Mouse (Mus musculus) heart, adult 2 months (tissue): ENCODE data around the gene Trim25. TPM values are rescaled to one million over a fixed set of nuclear protein-coding genes. Genes with fewer than 3 reads are reported as not detected.
A peak's percentile ranks its signal among the peaks of the same experiment; 100 is the strongest.

ENCODE experiments used
- DNase-seq, 2 experiments: peaks; one replicate each; pipeline ENCODE4 v3.0.0; 2021
- H3K27ac ChIP-seq: fragments of 200-600 bp; 2 replicates; pipeline ENCODE4 v1.8.1; 2022
- H3K27me3 ChIP-seq: fragments of 200-500 bp; 2 replicates; pipeline ENCODE4 v1.6.1; 2012; ENCODE audit warnings: mild to moderate bottlenecking, low read length, inconsistent platforms, mixed read lengths; ENCODE audit not compliant: control insufficient read depth, insufficient read depth
- H3K36me3 ChIP-seq: fragments of 200-500 bp; 2 replicates; pipeline ENCODE4 v1.6.1; 2012; ENCODE audit warnings: low read length, inconsistent platforms; ENCODE audit not compliant: control insufficient read depth, insufficient read depth
- H3K4me1 ChIP-seq: fragments of 200-500 bp; 2 replicates; pipeline ENCODE4 v1.6.1; 2011; ENCODE audit warnings: low read length; ENCODE audit not compliant: control insufficient read depth, insufficient read depth
- H3K4me3 ChIP-seq: fragments of 200-600 bp; 2 replicates; pipeline ENCODE4 v1.8.1; 2022
- H3K79me2 ChIP-seq: fragments of 200-500 bp; replicated peaks from 2 replicates; pipeline ENCODE4 v1.6.1; 2012; ENCODE audit warnings: mild to moderate bottlenecking, inconsistent platforms, low read length, moderate library complexity, mixed read lengths; ENCODE audit not compliant: control insufficient read depth, insufficient read depth
- H3K9ac ChIP-seq: fragments of 200-500 bp; 2 replicates; pipeline ENCODE4 v1.6.1; 2012; ENCODE audit warnings: low read depth, mild to moderate bottlenecking, control low read depth, inconsistent platforms, low read length, mixed read lengths
- CTCF ChIP-seq: fragments of 200-600 bp; IDR thresholded peaks from 2 replicates; pipeline ENCODE4 v1.8.1; 2022; ENCODE audit warnings: antibody characterized with exemption, mild to moderate bottlenecking, moderate library complexity
- EP300 ChIP-seq: fragments of 200-500 bp; IDR thresholded peaks from 2 replicates; pipeline ENCODE4 v1.6.1; 2011; ENCODE audit warnings: low read depth, low read length, control low read depth; ENCODE audit not compliant: insufficient read depth
- POLR2A ChIP-seq: fragments of 200-500 bp; IDR thresholded peaks from 2 replicates; pipeline ENCODE4 v1.6.1; 2011; ENCODE audit warnings: mild to moderate bottlenecking, low read depth, low read length, control low read depth; ENCODE audit not compliant: insufficient read depth
- WGBS: fragments of 180-500 bp; shearing (Covaris S2); methylation state at CpG from one replicate; pipeline ENCODE4 v1.1.7; 2018; 5-methylcytosine and 5-hydroxymethylcytosine counted together
- intact Hi-C: fragments of 180-260 bp; cut with DNase I; formaldehyde crosslinking; loops from one replicate; pipeline ENCODE4 v1.15.1; 2025
- polyA plus RNA-seq: library from polyadenylated mRNA; depleted of rRNA; stranded (reverse); fragments of >200 nt; gene quantifications from 2 replicates; pipeline ENCODE4 v1.2.3, GENCODE M21; 2012
- total RNA-seq, 2 experiments: library from RNA; stranded (reverse); gene quantifications; 2 replicates each; pipeline ENCODE4 v1.2.3; 2021

Gene Trim25
- total and polyA plus RNA-seq, 3 experiments, result 13.6 to 24.3 (median 17.7) TPM

DNA sequence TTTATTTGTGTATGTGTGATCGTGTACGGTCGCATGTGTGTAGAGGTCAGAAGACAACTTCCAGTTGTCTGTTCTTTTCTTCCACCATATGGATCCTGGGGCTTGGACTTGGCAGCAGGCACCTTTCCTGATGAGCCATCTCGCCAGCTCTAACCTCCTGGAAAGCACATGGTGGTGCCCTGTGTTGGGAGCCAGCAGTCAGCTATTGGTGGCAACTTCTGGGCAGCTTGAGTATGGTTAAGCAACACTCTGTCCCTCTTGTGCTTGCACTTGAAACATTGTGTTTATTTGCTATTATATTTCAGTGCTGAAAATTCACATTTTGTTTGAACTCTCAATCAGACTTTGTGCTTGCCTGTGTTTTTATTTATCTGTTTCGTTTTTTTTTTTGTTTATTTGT lies 10.2 kb upstream of the Trim25 start:
- Histone ChIP-seq H3K36me3 (no peaks in the 10 kb centered on the region), H3K4me1 (peaks cover under 1% of the 10 kb centered on the region; the same call in 1 of the 2 replicates), H3K27me3 (no peaks in the 10 kb centered on the region), H3K27ac (no peak overlapping the region), H3K79me2 (no peaks in the 10 kb centered on the region), H3K4me3 (no peak overlapping the region), H3K9ac (no peak overlapping the region)
- 75% methylated on average over 5 of the region's 5 CpGs for WGBS
- no peak for DNase-seq
- intact Hi-C loops, result loop anchor here (1.0 to 10.0 kb wide), 2 partner anchors 80 to 316 kb away; partner anchors contain the start of gene Nog
- TF ChIP-seq CTCF (no peak), POLR2A (no peak), EP300 (no peak)

DNA sequence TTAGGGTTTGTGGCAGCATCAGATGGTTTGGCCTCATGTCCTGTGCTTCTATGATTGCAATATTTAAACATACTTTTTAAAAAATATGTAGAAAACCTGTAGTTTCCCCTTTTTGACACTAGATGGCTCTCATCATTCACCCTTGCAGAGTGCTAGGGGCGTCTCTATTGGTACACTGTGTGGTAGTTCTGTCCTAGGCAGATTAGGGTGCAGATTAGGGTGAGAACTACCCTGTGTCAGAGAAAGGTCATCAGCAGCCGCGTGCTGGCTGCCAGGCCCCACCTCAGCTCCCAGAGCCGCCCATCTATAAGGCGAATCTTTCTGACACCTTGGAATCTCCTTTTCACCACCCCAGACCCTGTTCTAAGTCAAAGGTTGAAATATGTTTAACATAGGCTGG lies 9.6 kb upstream of the Trim25 start:
- no peak for DNase-seq

GRCm38 (mm10) chr11:88993186-88993585 lies 6.0 kb upstream of the Trim25 start:
- Histone ChIP-seq H3K27me3 (no peaks in the 10 kb centered on the region), H3K4me3 (no peak overlapping the region), H3K27ac (no peak overlapping the region; the same call in 1 of the 2 replicates), H3K79me2 (no peaks in the 10 kb centered on the region), H3K9ac (no peak overlapping the region), H3K36me3 (no peaks in the 10 kb centered on the region), H3K4me1 (peaks cover 4% of the 10 kb centered on the region; the same call in 1 of the 2 replicates)
- WGBS, result 45% methylated on average over 7 of the region's 7 CpGs
- intact Hi-C loops, result loop anchor here (1.0 kb wide), 1 partner anchor 46 kb away; no protein-coding TSS in a partner anchor
- no peak for TF ChIP-seq EP300
- no peak for TF ChIP-seq POLR2A
- no peak for TF ChIP-seq CTCF
- no peak for DNase-seq

More for the DNA sequence above, 9.6 kb upstream of the Trim25 start:
- H3K9ac ChIP-seq, result no peak overlapping the region
- peaks cover 2% of the 10 kb centered on the region; the same call in 1 of the 2 replicates for H3K4me1 ChIP-seq
- no peaks in the 10 kb centered on the region for H3K36me3 ChIP-seq
- no peak for TF ChIP-seq EP300
- TF ChIP-seq CTCF, result peak; percentile 83
- H3K27ac ChIP-seq, result no peak overlapping the region
- H3K4me3 ChIP-seq, result no peak overlapping the region
- no peaks in the 10 kb centered on the region for H3K79me2 ChIP-seq
- WGBS, result 51% methylated on average over 5 of the region's 5 CpGs
- no peaks in the 10 kb centered on the region for H3K27me3 ChIP-seq
- intact Hi-C loops, result loop anchor here (1.0 to 10.0 kb wide), 2 partner anchors 80 to 315 kb away; partner anchors contain the start of gene Nog

- Histone ChIP-seq H3K4me1 (peaks cover 4% of the 10 kb centered on the region; the same call in 1 of the 2 replicates), H3K36me3 (no peaks in the 10 kb centered on the region), H3K4me3 (no peak overlapping the region), H3K27me3 (no peaks in the 10 kb centered on the region), H3K9ac (no peak overlapping the region), H3K79me2 (no peaks in the 10 kb centered on the region), H3K27ac (peak overlapping the region; percentile 71)
- intact Hi-C loops, result loop anchor here (1.0 kb wide), 1 partner anchor 46 kb away; no protein-coding TSS in a partner anchor
- 14% methylated on average over 5 of the region's 5 CpGs for whole genome bisulfite sequencing
- DNase-seq, result peak; percentile 66 to 80
- 0 out of 2 replicates have a peak, but pooled peaks have one; percentile 31 for TF ChIP-seq POLR2A
- peak; percentile 89 for TF ChIP-seq CTCF
- TF ChIP-seq EP300, result peak; percentile 98
Observed at GRCm38 (mm10) chr11:88993625-88994024, 5.6 kb upstream of the Trim25 start.

DNA sequence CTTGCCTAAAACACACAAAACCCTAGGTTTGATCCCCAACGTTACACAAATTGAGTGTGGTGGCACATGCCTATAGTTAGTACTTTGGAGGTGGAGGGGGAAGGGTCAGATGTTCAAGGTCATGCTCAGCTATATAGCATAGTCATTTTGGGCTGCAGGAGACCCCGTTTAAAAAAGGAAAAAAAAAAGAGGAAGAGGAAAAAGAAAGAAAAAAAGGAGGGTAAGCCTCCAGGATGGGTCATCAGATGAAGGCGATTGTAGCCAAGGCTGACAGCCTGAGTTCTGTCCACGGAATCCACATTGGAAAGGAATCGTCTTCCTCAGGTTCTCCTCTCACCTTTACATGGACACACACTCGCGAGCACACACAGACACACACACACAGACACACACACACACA lies 4.7 kb upstream of the Trim25 start:
- TF ChIP-seq CTCF, result no peak
- no peaks in the 10 kb centered on the region for H3K27me3 ChIP-seq
- WGBS, result 87% methylated on average over 7 of the region's 7 CpGs
- H3K4me3 ChIP-seq, result no peak overlapping the region
- peaks cover under 1% of the 10 kb centered on the region; the same call in 1 of the 2 replicates for H3K79me2 ChIP-seq
- H3K4me1 ChIP-seq, result peaks cover 6% of the 10 kb centered on the region; the same call in 1 of the 2 replicates
- peak overlapping the region; percentile 71 for H3K27ac ChIP-seq
- H3K36me3 ChIP-seq, result no peaks in the 10 kb centered on the region
- intact Hi-C loops, result no loop called here
- no peak overlapping the region for H3K9ac ChIP-seq
- DNase-seq, result no peak

- TF ChIP-seq POLR2A, result no peak
- TF ChIP-seq CTCF, result no peak
- TF ChIP-seq EP300, result no peak
- Histone ChIP-seq H3K79me2 (peaks cover 3% of the 10 kb centered on the region; the same call in 1 of the 2 replicates), H3K4me1 (peaks cover 6% of the 10 kb centered on the region; the same call in 1 of the 2 replicates), H3K27me3 (no peaks in the 10 kb centered on the region), H3K9ac (no peak overlapping the region), H3K4me3 (no peak overlapping the region), H3K36me3 (no peaks in the 10 kb centered on the region), H3K27ac (peak overlapping the region; percentile 80)
- intact Hi-C loops, result loop anchor here (1.0 kb wide), 1 partner anchor 29 kb away; no protein-coding TSS in a partner anchor
- DNase-seq, result no peak
- WGBS, result 83% methylated on average over 2 of the region's 2 CpGs
Observed at GRCm38 (mm10) chr11:88995616-88996015, 3.6 kb upstream of the Trim25 start.
